Mouse (Mus musculus) cerebellum, adult (tissue): Measurements from ENCODE around the gene St7l.

Experiments
- ATAC-seq: cut with Nextera tagmentation; 2 replicates; pipeline ENCODE4 v1.9.2; 2017; ENCODE audit warnings: mild to moderate bottlenecking, moderate library complexity, mixed read lengths; ENCODE audit not compliant: insufficient number of reproducible peaks, low FRiP score, low TSS enrichment

Gene St7l

DNA sequence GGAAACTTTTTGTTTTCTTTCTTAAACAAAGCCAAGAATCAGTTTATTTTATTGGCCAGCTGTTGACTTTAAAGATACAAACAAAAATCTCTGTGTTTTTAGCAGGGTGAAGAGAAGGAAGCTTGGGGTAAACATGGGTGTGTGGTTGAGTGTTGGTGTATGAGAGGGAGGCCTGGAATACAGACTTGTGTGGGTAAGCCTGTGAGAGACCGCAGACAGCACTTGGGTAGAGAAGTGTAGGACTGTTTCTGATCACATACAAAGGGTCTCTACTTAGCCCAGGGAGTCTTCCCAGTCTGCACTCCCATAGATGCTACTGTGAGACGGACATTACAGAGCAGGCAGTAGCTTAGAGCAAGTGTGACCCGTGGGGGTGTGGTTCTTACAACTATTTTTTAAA lies 24.8 kb downstream of the St7l start:
- ATAC-seq: no peak

DNA sequence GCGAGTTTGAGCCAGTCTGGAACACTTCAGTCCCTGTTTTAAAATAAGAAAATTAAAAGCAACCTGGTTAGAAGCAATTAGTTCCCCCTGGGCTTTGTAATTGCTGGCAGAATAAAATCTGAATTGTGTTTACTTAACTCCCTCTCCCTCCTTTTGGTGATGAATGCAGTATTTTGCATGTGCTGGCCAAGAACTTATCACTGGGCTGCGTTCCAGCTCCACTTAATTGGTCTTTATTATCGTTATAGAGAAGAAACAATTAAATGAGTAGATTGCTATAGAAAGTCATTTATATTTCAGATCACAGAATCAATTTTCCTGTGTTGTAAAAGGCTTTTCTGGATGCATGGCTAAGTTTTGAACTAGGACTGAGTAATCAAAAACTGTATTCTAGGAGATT lies 32.3 kb downstream of the St7l start:
- no peak for ATAC-seq

DNA sequence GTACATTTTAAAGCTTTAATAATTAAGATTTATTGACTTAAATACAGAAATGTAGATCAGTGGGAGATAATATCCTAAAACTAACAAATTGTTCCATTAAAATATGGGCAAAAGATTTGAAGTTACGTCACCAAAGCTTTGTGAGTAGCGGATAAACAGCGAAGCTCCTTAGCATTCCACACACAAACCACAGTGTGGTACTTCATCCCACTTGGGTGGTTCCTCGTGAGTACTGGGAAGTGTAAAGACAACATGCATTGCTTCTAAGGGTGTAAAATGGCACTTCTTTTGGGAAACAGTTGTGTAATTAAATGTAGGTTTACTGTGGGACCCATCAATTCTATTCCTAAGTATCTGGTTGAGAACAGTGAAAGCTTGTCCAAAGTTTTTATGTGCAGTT lies 37.3 kb downstream of the St7l start:
- no peak for ATAC-seq

DNA sequence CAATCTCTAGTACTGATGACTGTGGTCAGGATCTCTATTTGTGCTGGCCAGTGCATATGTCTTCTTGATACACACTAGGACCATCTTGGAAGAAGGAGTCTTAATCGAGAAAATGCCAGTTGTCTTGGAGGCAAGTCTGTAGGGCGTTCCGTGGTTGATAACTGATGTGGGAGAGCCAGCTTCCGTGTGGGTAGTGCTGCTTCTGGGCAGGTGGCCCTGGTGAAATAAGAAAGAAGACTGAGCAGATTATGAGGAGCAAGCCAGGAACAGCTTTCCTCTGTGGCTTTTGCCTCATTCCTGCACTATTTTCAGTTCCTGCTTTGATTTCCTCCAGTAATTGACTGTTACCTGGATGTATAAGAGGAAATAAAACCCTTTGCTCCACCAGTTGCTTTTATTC lies 41.6 kb downstream of the St7l start:
- ATAC-seq: no peak

DNA sequence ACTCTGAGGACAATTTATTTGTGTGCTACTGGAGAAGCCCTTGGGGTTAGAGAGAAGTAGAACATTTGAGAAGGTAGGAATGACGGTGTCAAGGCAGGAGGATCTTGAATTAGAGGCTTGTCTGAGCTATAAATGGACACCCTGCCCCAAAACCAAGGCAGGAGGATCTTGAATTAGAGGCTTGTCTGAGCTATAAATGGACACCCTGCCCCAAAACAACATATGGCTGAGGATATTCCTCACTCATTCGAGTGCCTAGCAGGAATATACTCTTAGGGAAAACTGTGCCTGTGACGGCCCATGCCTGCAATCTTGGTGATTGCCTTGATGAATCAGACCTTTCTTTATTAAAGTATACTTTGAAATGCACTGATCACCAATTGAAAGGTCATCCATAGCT lies 42.2 kb downstream of the St7l start:
- ATAC-seq: no peak

DNA sequence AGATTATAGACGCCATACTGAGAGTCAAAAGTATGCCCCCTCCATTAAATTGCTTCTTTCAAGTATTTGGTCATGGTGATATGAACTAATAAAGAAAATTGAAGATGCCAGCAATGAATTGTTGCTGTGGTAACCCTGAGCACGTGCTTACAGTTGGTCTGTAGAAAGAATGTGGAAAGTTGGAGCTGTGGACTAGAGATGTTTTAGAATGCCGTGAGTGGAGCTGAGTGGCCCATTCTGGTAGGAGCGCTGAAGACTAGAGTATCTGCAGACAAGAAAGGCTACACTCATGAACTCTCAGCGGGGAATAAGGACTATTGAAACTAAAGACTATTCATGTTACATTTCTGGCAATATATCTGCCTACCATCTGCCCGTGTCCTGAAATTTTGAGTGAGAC lies 45.4 kb downstream of the St7l start:
- no peak for ATAC-seq

DNA sequence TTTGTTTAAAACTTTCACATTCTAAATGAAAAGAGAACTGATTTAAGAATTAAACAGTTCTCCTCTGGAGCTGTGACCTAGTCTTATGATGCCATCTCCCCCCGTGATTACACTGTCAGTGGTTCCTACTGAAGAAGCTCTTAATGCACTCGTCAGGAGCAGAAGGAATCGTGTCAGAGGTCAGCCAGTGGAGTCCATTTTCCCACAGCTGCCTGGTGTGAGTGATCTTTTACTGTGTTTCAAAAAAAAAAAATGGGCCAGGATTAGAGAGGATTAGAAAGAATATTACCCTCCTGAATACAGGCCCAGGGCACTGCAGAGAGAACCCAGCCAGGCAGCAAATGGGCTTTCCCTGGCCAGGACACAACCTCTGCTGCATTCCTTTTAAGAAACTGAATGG lies 51.2 kb downstream of the St7l start:
- no peak for ATAC-seq

DNA sequence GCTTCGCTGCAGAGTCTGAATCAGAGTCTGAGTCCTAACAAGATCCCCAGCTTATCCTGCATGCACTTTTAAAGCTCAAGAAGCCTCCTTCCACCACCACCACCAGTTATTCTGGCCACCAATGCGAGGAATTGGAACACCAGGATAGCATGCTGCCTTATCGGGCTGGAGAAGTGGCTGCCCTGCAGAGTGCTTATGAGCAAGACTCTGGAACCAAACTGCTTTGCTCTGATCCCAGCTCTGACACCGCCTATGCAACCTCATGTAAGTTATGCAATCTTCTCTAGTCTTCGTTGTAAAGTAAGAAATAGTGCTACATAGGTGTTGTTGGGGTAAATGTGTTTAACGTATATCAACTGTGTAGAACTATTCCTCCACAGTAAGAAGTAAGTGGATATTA lies 65.6 kb downstream of the St7l start:
- ATAC-seq: no peak

DNA sequence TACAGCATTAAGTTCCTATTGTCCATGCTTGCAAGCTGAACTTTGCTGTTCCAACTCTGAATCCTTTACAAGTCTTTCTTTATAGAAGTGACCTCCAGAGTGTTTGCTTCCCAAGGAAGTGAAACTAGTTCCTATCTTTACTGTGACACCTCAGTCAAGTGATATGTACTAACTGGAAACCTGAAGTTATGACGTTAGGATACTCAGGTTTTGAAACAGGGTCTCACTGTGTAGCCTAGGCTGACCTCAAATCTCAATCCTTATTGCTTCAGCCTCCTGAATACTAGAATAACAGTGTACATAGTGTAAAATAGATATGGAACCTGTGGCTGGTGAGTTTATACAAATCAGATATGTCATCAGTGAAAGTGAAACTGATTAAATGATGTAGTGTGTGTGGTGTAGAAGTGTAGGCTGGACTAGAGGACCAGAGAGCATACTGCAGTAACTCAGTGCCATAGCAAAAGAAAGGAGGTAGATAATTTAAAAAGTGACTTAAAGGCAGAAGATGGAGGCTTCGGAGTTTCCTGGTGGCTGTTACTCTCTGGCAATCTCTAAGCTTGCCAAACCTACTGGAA lies 74.0 kb downstream of the St7l start:
- no peak for ATAC-seq

DNA sequence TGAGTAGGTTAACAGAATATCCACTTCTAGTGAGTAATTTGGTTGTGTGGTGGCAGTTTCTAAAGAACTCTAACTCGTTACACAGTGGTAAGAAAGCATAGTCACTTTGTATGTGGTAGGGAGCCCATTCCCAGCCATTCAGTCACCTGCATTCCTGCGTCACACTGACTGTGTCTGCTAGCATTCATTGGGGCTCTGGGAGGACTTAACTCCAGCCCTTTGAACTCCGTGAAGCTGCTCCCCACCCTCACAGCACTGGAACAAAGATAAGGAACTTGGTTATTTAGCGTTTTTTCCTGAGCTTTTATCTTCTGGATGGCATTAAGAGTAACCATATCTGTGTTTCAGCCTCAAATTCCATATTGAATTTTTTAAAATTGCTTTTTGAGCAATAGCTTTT lies 74.5 kb downstream of the St7l start:
- no peak for ATAC-seq

DNA sequence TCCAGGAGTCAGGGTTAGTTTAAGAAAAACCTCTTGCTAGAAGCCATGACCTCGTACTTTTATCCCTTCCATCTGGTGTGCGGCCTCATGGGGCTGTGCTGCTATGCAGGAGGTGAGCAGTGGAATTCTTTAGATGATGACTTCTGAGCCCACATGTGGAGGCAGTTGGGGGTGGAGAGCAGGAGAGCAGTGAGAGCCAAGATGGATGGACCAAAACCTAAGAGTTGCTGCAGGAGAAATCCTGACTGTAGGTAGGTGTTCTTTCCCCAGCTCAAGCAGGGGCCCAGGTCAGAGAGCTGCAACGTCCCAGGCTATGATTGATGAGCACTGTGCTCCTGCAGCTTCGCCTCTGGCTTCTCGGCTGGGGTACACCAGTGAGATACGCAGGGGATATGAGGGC lies 76.9 kb downstream of the St7l start:
- no peak for ATAC-seq

DNA sequence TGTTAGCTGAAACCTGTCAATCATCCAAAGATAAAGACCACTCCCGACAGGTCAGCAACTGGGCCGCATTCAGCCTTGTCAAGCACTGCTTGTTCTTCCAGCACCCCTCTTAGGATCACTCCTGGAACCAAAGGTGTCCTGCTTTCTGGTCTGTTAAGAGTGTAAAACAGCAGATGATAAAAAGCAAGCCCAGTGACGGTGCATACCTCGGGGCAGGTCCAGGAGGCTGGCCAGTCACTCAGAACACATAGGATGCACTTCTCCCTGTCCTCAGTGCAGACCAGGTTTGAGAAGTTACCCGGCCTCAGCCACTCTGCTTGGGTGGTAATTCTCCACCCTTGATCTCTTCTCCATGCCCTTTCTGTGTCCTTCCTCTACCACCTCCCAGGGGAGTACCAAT lies 78.9 kb downstream of the St7l start:
- no peak for ATAC-seq

DNA sequence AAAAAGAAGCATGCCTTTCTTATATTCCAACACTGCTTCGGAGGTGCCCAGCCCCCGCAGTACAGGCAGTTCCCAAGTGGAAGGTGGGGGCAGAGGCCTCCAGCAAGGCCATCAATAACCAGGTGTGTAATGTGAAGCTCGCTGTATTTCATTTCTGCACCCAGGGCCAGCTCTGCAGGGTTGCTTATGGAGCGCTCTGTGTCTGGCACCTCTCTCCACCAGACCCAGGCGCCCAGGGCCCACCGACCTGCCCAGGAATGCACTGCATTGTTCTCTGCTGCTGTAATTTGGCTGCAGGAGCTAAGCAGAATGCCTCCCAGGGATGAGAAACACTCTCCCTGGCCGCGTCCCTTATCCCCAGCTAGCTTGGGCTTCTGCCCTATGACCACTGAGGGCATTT lies 79.5 kb downstream of the St7l start:
- ATAC-seq: no peak

DNA sequence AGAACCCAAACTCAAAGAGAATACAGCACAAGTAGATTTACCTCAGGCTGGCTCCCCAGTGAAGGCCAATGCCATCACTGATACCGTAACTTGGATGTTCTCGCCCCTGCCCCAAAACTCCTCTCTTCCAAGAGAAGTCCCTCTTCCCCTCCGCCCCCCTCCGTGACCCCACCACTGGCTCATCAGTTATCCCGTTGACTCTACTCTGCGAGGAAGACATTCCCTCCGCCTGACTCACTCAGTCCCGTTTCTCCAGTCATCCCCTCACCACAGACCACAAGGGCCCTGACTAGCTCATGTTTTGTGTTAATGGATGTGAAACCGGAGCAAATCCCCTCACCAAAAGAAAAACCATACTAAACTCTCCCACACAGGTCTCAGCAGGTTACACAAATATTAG lies 81.1 kb downstream of the St7l start:
- no peak for ATAC-seq

DNA sequence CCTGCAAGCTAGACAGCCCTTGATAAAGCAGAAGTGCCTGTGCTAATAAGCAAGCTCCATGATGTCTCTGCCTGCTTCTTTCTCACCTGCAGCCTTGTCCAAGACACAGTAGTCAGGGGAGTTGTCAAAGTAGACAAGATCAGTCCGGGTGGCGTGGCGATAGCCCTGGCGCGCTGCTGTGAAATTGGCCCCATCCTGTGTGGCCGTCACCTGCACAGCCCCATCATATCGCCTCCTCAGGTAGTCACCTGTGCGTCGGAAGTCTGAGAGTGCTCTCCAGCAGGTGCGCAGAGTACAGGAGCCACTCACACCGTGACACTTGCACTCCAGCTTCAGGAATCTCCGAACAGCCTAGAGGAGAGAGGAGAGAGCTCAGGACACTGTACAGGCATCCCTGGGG lies 87.1 kb downstream of the St7l start:
- no peak for ATAC-seq

DNA sequence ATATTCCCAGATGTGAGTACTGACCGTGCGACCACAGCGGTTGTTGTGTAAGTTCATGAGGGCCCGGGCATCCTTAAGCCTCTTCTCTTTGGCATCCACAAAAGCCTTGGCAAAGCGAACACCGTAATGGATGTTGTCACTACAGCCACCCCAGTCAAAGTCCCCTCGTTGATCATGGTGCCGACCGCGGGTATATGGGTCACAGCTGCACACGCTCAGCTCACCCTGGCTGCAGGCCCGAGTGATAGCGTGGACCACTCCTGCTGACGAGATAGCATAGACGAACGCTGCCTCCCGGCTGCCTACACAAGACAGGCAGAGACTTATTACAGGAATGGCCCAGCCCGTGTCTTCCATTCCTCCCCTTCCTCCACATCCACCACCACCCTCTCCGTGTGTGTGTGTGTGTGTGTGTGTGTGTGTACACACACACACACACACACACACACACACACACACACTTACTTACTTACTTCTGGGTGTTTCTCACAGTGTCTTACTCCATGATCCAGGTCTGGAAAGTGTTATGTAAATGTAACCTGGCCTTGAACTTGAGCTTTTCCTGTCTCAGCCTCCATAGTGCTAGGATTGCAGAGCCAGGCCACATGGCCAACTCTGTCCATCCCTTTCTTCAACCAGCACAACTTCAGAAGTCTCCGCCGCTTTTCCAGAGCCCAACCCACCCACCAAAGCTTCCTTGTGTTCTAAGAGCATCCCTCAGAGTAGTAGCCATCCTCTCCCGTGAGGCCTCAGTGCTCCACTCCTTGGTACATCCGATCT lies 89.3 kb downstream of the St7l start:
- ATAC-seq: no peak

DNA sequence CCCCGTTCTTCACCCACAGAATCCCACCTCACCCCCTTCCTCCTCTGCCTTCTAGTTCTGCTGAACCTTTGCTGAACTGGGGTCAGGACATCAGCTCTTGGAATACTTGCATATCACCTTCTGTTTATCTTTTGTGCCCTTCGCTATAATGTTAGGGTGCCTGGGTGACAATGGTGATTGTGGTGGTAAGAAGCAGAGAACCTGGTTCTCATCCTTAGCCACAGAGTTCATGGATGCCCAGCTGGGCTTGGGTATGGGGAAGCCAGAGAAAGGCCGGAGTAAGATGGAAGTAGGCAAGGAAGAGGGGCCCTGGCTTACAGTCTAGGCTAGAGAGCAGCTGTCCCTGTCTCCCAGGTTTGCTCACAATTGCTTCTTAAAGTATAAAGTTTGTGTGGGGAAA lies 90.3 kb downstream of the St7l start:
- ATAC-seq: no peak

DNA sequence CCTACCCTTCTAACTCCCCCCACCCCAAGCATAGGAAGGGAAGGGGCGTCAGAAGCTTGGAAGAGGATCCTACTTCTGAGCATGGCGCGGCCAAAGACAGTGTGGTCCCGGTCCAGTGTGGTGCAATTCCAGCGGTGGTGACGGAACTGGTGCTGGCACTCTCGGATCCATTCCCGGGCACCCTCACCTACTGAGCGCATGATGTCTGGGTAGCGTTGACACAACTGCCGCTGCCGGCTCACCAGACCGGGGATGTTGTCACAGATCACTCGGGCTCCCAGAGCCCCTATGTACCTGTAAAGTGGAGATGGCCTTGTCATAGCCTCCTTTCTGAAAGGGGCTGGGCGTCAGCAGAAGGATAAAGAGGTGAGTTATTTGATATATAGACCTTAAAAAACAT lies 90.7 kb downstream of the St7l start:
- ATAC-seq: no peak

DNA sequence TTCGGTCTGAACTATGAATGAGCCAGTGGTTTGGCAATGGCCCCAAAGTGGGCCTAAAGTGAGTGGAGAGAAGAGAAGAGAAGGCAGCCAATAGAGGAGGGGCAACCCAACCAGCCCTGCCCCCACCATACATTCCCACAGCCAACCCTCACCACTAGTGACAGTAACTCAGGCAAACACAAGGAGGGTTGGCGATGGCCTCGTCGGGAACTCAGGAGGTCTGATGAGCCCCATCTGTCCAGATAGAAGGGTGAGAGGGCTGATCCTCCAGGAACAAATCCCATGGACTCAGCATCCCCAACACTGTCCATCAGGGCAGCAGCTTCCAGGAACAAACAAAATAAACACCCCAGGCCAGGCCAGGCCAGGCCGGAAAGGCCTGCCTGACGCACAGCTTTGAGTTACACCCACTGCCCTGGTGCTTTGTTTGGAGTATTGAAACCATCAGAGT lies 92.4 kb downstream of the St7l start:
- no peak for ATAC-seq

DNA sequence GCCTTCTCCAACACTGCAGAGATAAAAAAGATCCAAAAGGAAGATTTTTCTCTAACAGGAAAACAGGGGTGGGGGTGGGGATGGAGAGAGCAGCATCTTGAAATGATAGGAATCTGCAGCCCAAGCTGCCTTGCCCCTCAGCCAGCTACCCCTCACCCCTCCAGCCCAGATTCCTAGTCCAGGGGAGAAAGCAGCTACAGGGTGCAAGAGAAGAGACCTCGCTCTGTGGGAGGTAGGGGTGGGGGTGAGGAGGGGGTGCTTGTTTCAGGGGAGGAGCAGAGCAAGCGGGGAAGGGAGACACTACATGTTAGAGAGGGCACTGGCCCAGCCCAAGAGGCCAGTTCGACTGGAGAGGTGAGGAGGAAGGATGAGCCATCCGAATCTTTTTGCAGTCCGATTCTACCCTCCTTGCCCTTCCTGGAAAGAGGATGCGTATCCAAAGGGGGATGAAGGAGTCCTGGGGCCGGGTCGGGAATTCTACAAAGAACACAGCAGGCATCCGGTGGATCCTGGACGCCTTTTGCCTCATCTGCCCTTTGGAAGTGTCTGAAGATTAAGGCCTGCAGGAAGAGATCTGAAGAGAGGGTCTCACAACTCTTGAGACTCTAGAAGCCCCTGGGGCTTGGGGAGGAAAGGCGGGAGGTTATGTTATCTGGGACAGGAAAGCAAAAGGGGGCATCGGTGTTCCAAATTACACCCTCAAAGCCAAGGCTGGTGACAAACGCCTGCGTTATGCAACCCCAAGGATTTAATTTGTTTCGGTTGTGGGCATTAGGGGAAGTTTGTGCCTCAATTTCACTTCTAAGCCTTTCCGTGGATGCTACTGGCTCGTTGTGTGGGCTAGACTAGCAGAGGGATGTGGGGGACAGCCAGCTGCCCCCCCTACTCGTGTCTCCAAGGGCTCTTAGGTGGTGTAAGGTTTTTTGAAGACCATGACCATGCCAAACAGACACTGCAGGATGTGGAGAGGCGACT lies 96.5 kb downstream of the St7l start:
- no peak for ATAC-seq
